Mouse (Mus musculus) stomach, embryonic 16.5 days (tissue): ENCODE results near the gene Slc39a13. TPM values are rescaled to one million over a fixed set of nuclear protein-coding genes. Genes with fewer than 3 reads are reported as not detected.

ENCODE experiments used
- ATAC-seq: fragments of 200-750 bp; cut with Nextera tagmentation; 2 replicates; pipeline ENCODE4 v1.8.0; 2017; ENCODE audit warnings: moderate number of reproducible peaks, moderate TSS enrichment; ENCODE audit not compliant: insufficient read depth, low FRiP score
- H3K27ac ChIP-seq: fragments of 300-500 bp; sonication (generic); 2 replicates; pipeline ENCODE4 v1.5.1; 2014; ENCODE audit warnings: low read length
- H3K27me3 ChIP-seq: fragments of 300-500 bp; sonication (generic); 2 replicates; pipeline ENCODE4 v1.6.1; 2014; ENCODE audit warnings: low read length, control low read depth, mixed read lengths; ENCODE audit not compliant: control insufficient read depth, insufficient read depth
- H3K36me3 ChIP-seq: fragments of 300-500 bp; sonication (generic); 2 replicates; pipeline ENCODE4 v1.6.1; 2014; ENCODE audit warnings: low read length; ENCODE audit not compliant: control insufficient read depth, insufficient read depth
- H3K4me1 ChIP-seq: fragments of 300-500 bp; sonication (generic); 2 replicates; pipeline ENCODE4 v1.6.1; 2014; ENCODE audit warnings: low read length, control low read depth, mixed read lengths; ENCODE audit not compliant: control insufficient read depth, insufficient read depth
- H3K4me2 ChIP-seq: fragments of 300-500 bp; sonication (generic); 2 replicates; pipeline ENCODE4 v1.6.1; 2014; ENCODE audit warnings: low read depth, low read length, mixed read lengths
- H3K4me3 ChIP-seq: fragments of 300-500 bp; sonication (generic); replicated peaks from 2 replicates; pipeline ENCODE4 v1.5.1; 2014; ENCODE audit warnings: mild to moderate bottlenecking, low read length
- H3K9ac ChIP-seq: fragments of 300-500 bp; sonication (generic); 2 replicates; pipeline ENCODE4 v1.6.1; 2014; ENCODE audit warnings: low read length
- H3K9me3 ChIP-seq: fragments of 300-500 bp; sonication (generic); replicated peaks from 2 replicates; pipeline ENCODE4 v1.6.1; 2016; ENCODE audit warnings: low read length, control low read depth; ENCODE audit not compliant: control insufficient read depth
- WGBS: fragments of 180-500 bp; shearing (Covaris S2); extraction: QIAGEN DNeasy Blood & Tissue Kit; methylation state at CpG from one replicate; pipeline ENCODE4 v1.1.7; 2014; 5-methylcytosine and 5-hydroxymethylcytosine counted together
- polyA plus RNA-seq: library from polyadenylated mRNA; unstranded; fragments of >200 nt; fragmentation: Nextera tagmentation; extraction: Ambion mirVana; gene quantifications from 2 replicates; pipeline ENCODE4 v1.2.1, GENCODE M21; 2015

The Slc39a13 gene
- polyA plus RNA-seq, 1 experiment from 2014 or later, result 43.7 TPM

GRCm38 (mm10) chr2:91061849-91062481 lies 8.3 kb downstream of the Slc39a13 start:
- H3K9ac ChIP-seq, result no peak overlapping the region
- no peaks in the 10 kb centered on the region for H3K9me3 ChIP-seq
- no peak overlapping the region for H3K4me2 ChIP-seq
- WGBS, result 68% methylated on average over 6 of the region's 6 CpGs
- H3K4me3 ChIP-seq, result no peak overlapping the region
- peak; percentile 63 for ATAC-seq
- peaks cover 17% of the 10 kb centered on the region for H3K36me3 ChIP-seq
- no peaks in the 10 kb centered on the region for H3K27me3 ChIP-seq
- peak overlapping the region; percentile 82 for H3K27ac ChIP-seq
- peaks cover 5% of the 10 kb centered on the region; the same call in 1 of the 2 replicates for H3K4me1 ChIP-seq

GRCm38 (mm10) chr2:91060544-91061355 lies 9.5 kb downstream of the Slc39a13 start:
- Histone ChIP-seq H3K36me3 (peaks cover 28% of the 10 kb centered on the region), H3K4me3 (no peak overlapping the region), H3K9ac (no peak overlapping the region), H3K9me3 (no peaks in the 10 kb centered on the region), H3K27ac (no peak overlapping the region), H3K27me3 (no peaks in the 10 kb centered on the region), H3K4me2 (no peak overlapping the region), H3K4me1 (peaks cover 5% of the 10 kb centered on the region; the same call in 1 of the 2 replicates)
- WGBS, result 80% methylated on average over 10 of the region's 10 CpGs
- ATAC-seq, result no peak

- Histone ChIP-seq H3K36me3 (peaks cover 34% of the 10 kb centered on the region), H3K27ac (no peak overlapping the region)
Measured at GRCm38 (mm10) chr2:91059376-91059775, 10.8 kb downstream of the Slc39a13 start.

GRCm38 (mm10) chr2:91058435-91058834 lies 11.8 kb downstream of the Slc39a13 start:
- Histone ChIP-seq H3K4me3 (no peak overlapping the region), H3K27ac (no peak overlapping the region), H3K4me1 (peaks cover 12% of the 10 kb centered on the region), H3K9me3 (no peaks in the 10 kb centered on the region), H3K9ac (no peak overlapping the region), H3K27me3 (no peaks in the 10 kb centered on the region), H3K36me3 (peaks cover 29% of the 10 kb centered on the region), H3K4me2 (no peak overlapping the region)
- WGBS, result 88% methylated on average over 5 of the region's 5 CpGs
- ATAC-seq, result no peak

More at GRCm38 (mm10) chr2:91059376-91059775, 10.8 kb downstream of the Slc39a13 start:
- Histone ChIP-seq H3K4me2 (no peak overlapping the region), H3K4me3 (no peak overlapping the region), H3K27me3 (no peaks in the 10 kb centered on the region), H3K9me3 (no peaks in the 10 kb centered on the region), H3K4me1 (peaks cover 12% of the 10 kb centered on the region), H3K9ac (no peak overlapping the region)
- no peak for ATAC-seq
- WGBS, result 96% methylated on average over 2 of the region's 2 CpGs

- no peaks in the 10 kb centered on the region for H3K9me3 ChIP-seq
- peak within 1 kb of the TSS; percentile 85 for H3K9ac ChIP-seq
- peak within 1 kb of the TSS; percentile 72 for H3K27ac ChIP-seq
- H3K4me1 ChIP-seq, result peaks cover 7% of the 10 kb centered on the region
- H3K27me3 ChIP-seq, result no peaks in the 10 kb centered on the region
- peak; percentile 99 for ATAC-seq
- peak within 1 kb of the TSS; percentile 78 for H3K4me3 ChIP-seq
- peak within 1 kb of the TSS; percentile 99 for H3K4me2 ChIP-seq
- peaks cover 24% of the 10 kb centered on the region for H3K36me3 ChIP-seq
- under 1% methylated on average over 40 of the region's 40 CpGs for WGBS
Measured at GRCm38 (mm10) chr2:91053934-91054382, 16.3 kb downstream of the Slc39a13 start, which contains the start of gene Psmc3. Gene Psmc3, plus strand, starts transcription at chr2:91054009.

GRCm38 (mm10) chr2:91053181-91053933 lies 16.9 kb downstream of the Slc39a13 start:
- 1% methylated on average over 6 of the region's 6 CpGs for WGBS

GRCm38 (mm10) chr2:91052752-91053151 lies 17.5 kb downstream of the Slc39a13 start:
- Histone ChIP-seq H3K9me3 (no peaks in the 10 kb centered on the region), H3K27me3 (no peaks in the 10 kb centered on the region), H3K36me3 (peaks cover 17% of the 10 kb centered on the region), H3K27ac (no peak overlapping the region), H3K4me2 (no peak overlapping the region), H3K4me1 (peaks cover 7% of the 10 kb centered on the region), H3K9ac (no peak overlapping the region), H3K4me3 (no peak overlapping the region)
- WGBS, result 43% methylated on average over 2 of the region's 2 CpGs
- ATAC-seq, result no peak

More at GRCm38 (mm10) chr2:91053181-91053933, 16.9 kb downstream of the Slc39a13 start:
- peak overlapping the region; percentile 57 for H3K4me2 ChIP-seq
- H3K4me3 ChIP-seq, result peak overlapping the region; percentile 78
- no peaks in the 10 kb centered on the region for H3K27me3 ChIP-seq
- no peak overlapping the region for H3K27ac ChIP-seq
- H3K36me3 ChIP-seq, result peaks cover 18% of the 10 kb centered on the region
- peaks cover 7% of the 10 kb centered on the region for H3K4me1 ChIP-seq
- ATAC-seq, result peak; percentile 32; the same call in 1 of the 2 replicates
- no peaks in the 10 kb centered on the region for H3K9me3 ChIP-seq
- peak overlapping the region; percentile 64 for H3K9ac ChIP-seq

GRCm38 (mm10) chr2:91051917-91052316 lies 18.3 kb downstream of the Slc39a13 start:
- H3K4me3 ChIP-seq, result no peak overlapping the region
- WGBS, result 77% methylated on average over 3 of the region's 3 CpGs
- no peak for ATAC-seq

More at GRCm38 (mm10) chr2:91051917-91052316, 18.3 kb downstream of the Slc39a13 start:
- peaks cover 17% of the 10 kb centered on the region for H3K36me3 ChIP-seq
- H3K9me3 ChIP-seq, result no peaks in the 10 kb centered on the region
- H3K4me1 ChIP-seq, result peaks cover 7% of the 10 kb centered on the region
- H3K4me2 ChIP-seq, result no peak overlapping the region
- no peak overlapping the region for H3K9ac ChIP-seq
- H3K27me3 ChIP-seq, result no peaks in the 10 kb centered on the region
- no peak overlapping the region for H3K27ac ChIP-seq
